Mouse (Mus musculus) olfactory bulb, adult 2 months (tissue): Measurements from ENCODE around the gene Mrpl53.

Source experiments
- CTCF ChIP-seq: fragments of 200-500 bp; IDR thresholded peaks from 2 replicates; pipeline ENCODE4 v1.5.1; 2012; ENCODE audit warnings: low read depth, mild to moderate bottlenecking, low read length, moderate library complexity; ENCODE audit not compliant: insufficient read depth
- POLR2A ChIP-seq: fragments of 200-500 bp; IDR thresholded peaks from 2 replicates; pipeline ENCODE4 v1.6.1; 2012; ENCODE audit warnings: mild to moderate bottlenecking, low read depth, low read length, moderate library complexity; ENCODE audit not compliant: insufficient read depth

- peak; percentile 49; the same call in 1 of the 2 replicates for TF ChIP-seq POLR2A
- peak; percentile 53; the same call in 1 of the 2 replicates for TF ChIP-seq CTCF
Measured at GRCm38 (mm10) chr6:83078324-83078858, 30.4 kb upstream of the Mrpl53 start.
